In the genomic region with DNA sequence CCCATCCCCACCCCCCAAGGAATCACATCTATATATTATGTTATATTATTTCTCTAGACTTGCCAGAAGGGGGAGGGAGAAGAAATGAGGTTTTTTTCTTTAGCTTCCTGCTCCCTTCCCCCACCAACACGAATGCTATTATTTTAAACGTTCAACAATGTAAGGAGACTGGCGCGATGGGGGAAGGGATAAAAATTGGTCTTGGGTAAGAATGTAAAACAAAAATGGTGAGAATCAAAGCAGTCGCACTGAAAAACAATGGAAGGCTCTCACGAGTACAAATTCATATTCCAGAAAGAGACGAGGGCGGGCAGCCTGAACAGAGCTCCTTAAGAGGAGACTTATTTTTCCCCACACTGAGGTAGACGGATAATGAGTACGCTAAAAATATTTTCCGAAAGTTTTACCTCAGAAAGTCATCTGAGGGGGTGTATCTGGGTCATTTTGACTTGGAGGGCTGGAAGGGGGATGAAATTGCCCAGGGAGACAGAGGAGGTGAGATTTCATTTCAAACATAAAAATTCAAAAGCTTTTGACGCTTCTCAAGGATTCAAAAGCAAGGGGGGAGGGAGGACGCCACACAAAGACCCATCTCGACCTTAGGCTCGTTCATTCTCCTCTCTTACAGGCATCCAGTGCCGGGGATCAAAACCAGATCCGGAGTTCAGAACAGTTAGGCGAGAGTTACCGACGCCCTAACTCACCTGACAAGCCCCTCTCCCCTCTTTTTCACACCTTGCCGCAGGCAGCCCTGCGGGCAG, we compare ENCODE assay signal across 8 mouse cellular contexts. TPM values are rescaled to one million over a fixed set of nuclear protein-coding genes. Genes with fewer than 3 reads are reported as not detected.
DNase-seq lines count a peak whose midpoint lies in the region; ATAC-seq and TF ChIP-seq lines count a peak whose summit lies in the region.

No protein-coding gene starts in this region.

- under 1% methylated on average over 22 of the region's 22 CpGs for WGBS in limb, embryonic 12.5 days

- peak; percentile 33 for DNase-seq in layer of hippocampus, adult 11-12 months (ENCODE audit: low spot score)
- DNase-seq in layer of hippocampus, adult 9-11 months, result no peak
- peak; percentile 28 to 55 for DNase-seq in CD8-positive naive resting alpha-beta T cell, adult 2 months (ENCODE audit: low read depth in 2 of 2, low spot score in 2 of 2)
- peak; percentile 77 for DNase-seq in embryo, embryonic 10.5 days (ENCODE audit: low spot score)
- peak; percentile 24 to 49 for DNase-seq in heart, postnatal 10 days
- no peak for DNase-seq in gastrocnemius, postnatal 4 days (ENCODE audit: low spot score in 2 of 2)

- peaks cover 54% of the 10 kb centered on the region for H3K4me1 ChIP-seq in limb, embryonic 12.5 days (replicated peaks)

- H3K9ac ChIP-seq in limb, embryonic 12.5 days (replicated peaks), result peak overlapping the region; percentile 100

- peak overlapping the region; percentile 97 for H3K4me2 ChIP-seq in limb, embryonic 12.5 days
- H3K4me2 ChIP-seq in myocyte (ENCODE audit: low read depth), result peak overlapping the region; percentile 99

- peak overlapping the region; percentile 82 for H3ac ChIP-seq in myocyte (ENCODE audit: control insufficient read depth, insufficient read length)

- TF ChIP-seq POLR2A in myocyte (IDR thresholded peaks at IDR 0.05; ENCODE audit: insufficient read length, low read depth), result no peak

- H3K79me2 ChIP-seq in myocyte (ENCODE audit: control insufficient read depth, insufficient read depth), result peaks cover 13% of the 10 kb centered on the region

- no peaks in the 10 kb centered on the region for H3K9me3 ChIP-seq in limb, embryonic 12.5 days

- peak overlapping the region; percentile 100 for H3K27ac ChIP-seq in limb, embryonic 12.5 days

- H3K4me3 ChIP-seq in limb, embryonic 12.5 days (replicated peaks), result peak overlapping the region; percentile 95
- peak overlapping the region; percentile 56 for H3K4me3 ChIP-seq in myocyte

- intact Hi-C loops in heart, postnatal 10 days (cut with DNase I), result no loop called here

- no peak for ATAC-seq in limb, embryonic 12.5 days (ENCODE audit: insufficient number of reproducible peaks, insufficient read depth, low FRiP score, low TSS enrichment, low read depth)

- H3K27me3 ChIP-seq in limb, embryonic 12.5 days, result no peaks in the 10 kb centered on the region
- no peaks in the 10 kb centered on the region for H3K27me3 ChIP-seq in myocyte (ENCODE audit: control insufficient read depth, insufficient read depth, insufficient read length)

- H3K36me3 ChIP-seq in limb, embryonic 12.5 days, result peaks cover 33% of the 10 kb centered on the region
- no peaks in the 10 kb centered on the region for H3K36me3 ChIP-seq in myocyte (ENCODE audit: control insufficient read depth, insufficient read depth)

TF ChIP-seq in myocyte, 11 proteins besides CTCF, POLR2A, EP300 and RAD21:
- TF ChIP-seq MYOD1 (IDR thresholded peaks at IDR 0.05; ENCODE audit: control insufficient read depth in 1 of 3, insufficient read length in 2 of 3, low read depth in 2 of 3), result no peak
- no peak for TF ChIP-seq TCF3 (IDR thresholded peaks at IDR 0.05; ENCODE audit: insufficient read length, low read depth)
- no peak for TF ChIP-seq TCF12 (IDR thresholded peaks at IDR 0.05; ENCODE audit: insufficient read depth, poor library complexity, severe bottlenecking)
- TF ChIP-seq REST (IDR thresholded peaks at IDR 0.05; ENCODE audit: insufficient read depth, insufficient read length), result no peak
- no peak for TF ChIP-seq MYOG (IDR thresholded peaks at IDR 0.05; ENCODE audit: control insufficient read depth in 1 of 3, insufficient read depth in 1 of 3, insufficient read length in 2 of 3, low read depth in 2 of 3)
- no peak for TF ChIP-seq USF1 (IDR thresholded peaks at IDR 0.05; ENCODE audit: low read depth)
- no peak for TF ChIP-seq POLR2AphosphoS2 (IDR thresholded peaks at IDR 0.05; ENCODE audit: insufficient read length, low read depth)
- TF ChIP-seq SRF (IDR thresholded peaks at IDR 0.05; ENCODE audit: control insufficient read depth, insufficient read length, low read depth), result no peak
- TF ChIP-seq CEBPB (IDR thresholded peaks at IDR 0.05; ENCODE audit: insufficient read depth, poor library complexity, severe bottlenecking), result no peak
- TF ChIP-seq E2F4 (IDR thresholded peaks at IDR 0.05; ENCODE audit: insufficient read depth), result no peak
- TF ChIP-seq MAX (IDR thresholded peaks at IDR 0.05; ENCODE audit: low read depth), result no peak

RNA-seq across cellular contexts. Expression of gene Chd3, which starts 2.2 kb away (rescaled TPM):
- 10 to 100 TPM; 62.0 to 66.7 TPM for total RNA-seq in heart, postnatal 10 days (2021)
- 121 and 124 TPM in 2 replicates for polyA plus RNA-seq in limb, embryonic 12.5 days (2016; fragmentation: Nextera tagmentation; extraction: Ambion mirVana)
- 148 TPM for polyA plus RNA-seq in myocyte (2012; fragmentation: generic; extraction: Trizol)
- total RNA-seq in gastrocnemius, postnatal 4 days (2021), result 10 to 100 TPM; 73.0 to 80.8 TPM

RNA-seq across cellular contexts. Expression of gene Rnf227, which starts 26.8 kb away (rescaled TPM):
- total RNA-seq in heart, postnatal 10 days (2021), result 1 to 10 TPM in 1 of 2 experiments, under 1 TPM in 1; 0.89 to 1.7 TPM
- 23.7 and 28.2 TPM in 2 replicates for polyA plus RNA-seq in limb, embryonic 12.5 days (2016; fragmentation: Nextera tagmentation; extraction: Ambion mirVana)
- polyA plus RNA-seq in myocyte (2012; fragmentation: generic; extraction: Trizol), result 2.5 TPM
- 1 to 10 TPM; 2.8 to 3.1 TPM for total RNA-seq in gastrocnemius, postnatal 4 days (2021)

RNA-seq across cellular contexts. Expression of gene Naa38, which starts 28.3 kb away (rescaled TPM):
- total RNA-seq in heart, postnatal 10 days (2021), result 10 to 100 TPM; 94.1 to 95.0 TPM
- polyA plus RNA-seq in limb, embryonic 12.5 days (2016; fragmentation: Nextera tagmentation; extraction: Ambion mirVana), result 126 and 136 TPM in 2 replicates
- 126 TPM for polyA plus RNA-seq in myocyte (2012; fragmentation: generic; extraction: Trizol)
- 10 to 100 TPM; 63.8 to 76.3 TPM for total RNA-seq in gastrocnemius, postnatal 4 days (2021)

RNA-seq across cellular contexts. Expression of gene Cyb5d1, which starts 28.4 kb away (rescaled TPM):
- total RNA-seq in heart, postnatal 10 days (2021), result 10 to 100 TPM; 27.5 to 30.2 TPM
- polyA plus RNA-seq in limb, embryonic 12.5 days (2016; fragmentation: Nextera tagmentation; extraction: Ambion mirVana), result 42.5 and 42.6 TPM in 2 replicates
- 23.0 TPM for polyA plus RNA-seq in myocyte (2012; fragmentation: generic; extraction: Trizol)
- total RNA-seq in gastrocnemius, postnatal 4 days (2021), result 10 to 100 TPM; 21.1 to 26.4 TPM

RNA-seq across cellular contexts. Expression of gene Tmem88, which starts 31.0 kb away (rescaled TPM):
- total RNA-seq in heart, postnatal 10 days (2021), result 10 to 100 TPM; 53.3 to 54.0 TPM
- polyA plus RNA-seq in limb, embryonic 12.5 days (2016; fragmentation: Nextera tagmentation; extraction: Ambion mirVana), result 24.2 and 25.4 TPM in 2 replicates
- polyA plus RNA-seq in myocyte (2012; fragmentation: generic; extraction: Trizol), result 0.16 TPM
- total RNA-seq in gastrocnemius, postnatal 4 days (2021), result 10 to 100 TPM; 16.9 to 17.4 TPM

Comparison
In these comparisons a context has a peak if more than half of its experiments do, and no peak if none do; other contexts are left out.
1. DNase-seq: peak in layer of hippocampus, adult 11-12 months (single experiment), CD8-positive naive resting alpha-beta T cell, adult 2 months (2 of 2), embryo, embryonic 10.5 days (single experiment) and heart, postnatal 10 days (2 of 2); none in layer of hippocampus, adult 9-11 months (single experiment) and gastrocnemius, postnatal 4 days (0 of 2).